Mouse (Mus musculus) cerebral cortex, adult 2 months (tissue): Measurements from ENCODE around the gene Phc2.

Experiments used
- WGBS: fragments of 180-500 bp; shearing (Covaris S2); methylation state at CpG from one replicate; pipeline ENCODE4 v1.1.7; 2018; 5-methylcytosine and 5-hydroxymethylcytosine counted together

Gene Phc2

DNA sequence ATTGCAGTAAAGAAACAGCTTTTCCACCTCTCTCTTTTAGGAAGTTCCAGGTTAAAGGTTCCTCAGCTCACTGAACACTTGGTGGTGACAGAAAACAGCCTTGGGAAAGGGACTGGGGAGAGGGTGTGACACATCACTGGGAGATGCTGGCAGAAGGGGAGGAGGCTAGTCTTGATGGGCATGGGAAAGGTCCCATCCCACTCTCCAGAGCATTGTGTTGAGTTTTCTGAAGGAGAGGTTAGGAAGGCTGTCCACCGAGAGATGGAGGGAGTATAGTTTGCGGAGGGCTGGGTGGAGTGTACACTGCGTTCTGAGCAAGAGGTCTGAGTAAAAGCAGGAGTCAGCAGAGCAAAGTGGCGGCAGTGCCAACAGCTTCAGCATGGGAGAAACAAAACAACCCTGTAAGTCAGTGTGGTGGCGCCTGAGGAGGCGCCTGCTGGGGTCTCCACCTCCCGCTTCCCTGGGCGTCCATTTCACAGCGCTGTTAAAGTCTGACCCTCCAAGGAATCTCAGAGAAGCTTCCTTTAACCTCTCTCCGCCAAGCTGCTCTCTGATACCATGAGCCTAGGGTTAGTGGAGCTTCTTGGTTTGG, 88.0 kb downstream of the Phc2 start:
- 55% methylated on average over 10 of the region's 10 CpGs for WGBS

DNA sequence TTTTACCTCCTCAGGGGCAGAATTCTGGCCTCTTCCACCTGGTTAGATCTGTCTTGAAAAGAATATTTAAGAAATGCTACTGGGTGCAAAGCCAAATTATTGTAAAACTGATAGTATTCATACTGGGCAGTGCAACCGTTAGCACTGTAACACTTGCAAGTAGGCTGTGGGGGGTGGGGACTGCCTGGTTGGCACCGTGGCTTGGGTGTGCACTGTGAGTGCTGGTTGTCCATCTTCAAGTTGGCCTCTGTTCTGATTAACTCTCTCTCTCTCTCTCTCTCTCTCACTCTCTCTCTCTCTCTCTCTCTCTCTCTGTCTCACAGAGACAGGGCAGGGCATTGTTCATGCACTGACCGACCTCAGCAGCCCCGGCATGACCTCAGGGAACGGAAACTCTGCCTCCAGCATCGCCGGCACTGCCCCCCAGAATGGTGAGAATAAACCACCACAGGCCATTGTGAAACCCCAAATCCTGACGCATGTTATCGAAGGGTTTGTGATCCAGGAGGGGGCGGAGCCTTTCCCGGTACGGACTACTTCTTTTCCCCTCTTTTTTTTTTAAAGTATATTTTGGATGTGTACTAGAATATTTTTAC, 88.6 kb downstream of the Phc2 start:
- 39% methylated on average over 12 of the region's 12 CpGs for WGBS

GRCm38 (mm10) chr4:128745160-128745559, 90.7 kb downstream of the Phc2 start:
- WGBS = 77% methylated on average over 8 of the region's 8 CpGs

DNA sequence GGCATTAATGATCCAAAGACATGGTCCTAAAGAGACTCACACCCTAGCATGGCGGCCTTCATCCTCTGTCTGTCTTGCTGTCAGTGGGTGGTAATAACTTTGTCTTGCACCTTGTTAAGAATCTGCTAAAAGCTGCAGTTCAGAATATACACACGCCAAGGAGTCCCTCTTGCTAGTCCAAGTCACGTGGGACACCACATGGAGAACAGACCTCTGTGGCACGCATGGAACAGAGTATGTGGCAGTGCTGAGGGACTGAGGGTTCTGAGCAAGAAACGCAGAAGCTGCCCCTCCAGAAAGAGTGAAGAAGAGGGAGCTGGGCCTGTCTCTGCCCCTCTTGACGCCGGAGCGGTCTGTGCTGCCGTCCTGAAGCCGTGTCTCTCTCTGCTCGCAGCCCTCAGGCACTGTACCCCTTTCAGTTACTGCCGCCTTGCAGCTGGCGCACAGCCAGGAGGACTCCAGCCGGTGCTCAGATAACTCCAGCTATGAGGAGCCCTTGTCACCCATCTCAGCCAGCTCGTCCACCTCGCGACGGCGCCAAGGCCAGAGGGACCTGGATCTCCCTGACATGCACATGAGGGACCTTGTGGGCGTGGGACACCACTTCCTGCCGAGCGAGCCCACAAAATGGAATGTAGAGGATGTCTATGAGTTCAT, 93.2 kb downstream of the Phc2 start:
- 53% methylated on average over 22 of the region's 22 CpGs for WGBS

GRCm38 (mm10) chr4:128748309-128748708, 93.8 kb downstream of the Phc2 start:
- WGBS = 87% methylated on average over 7 of the region's 7 CpGs

GRCm38 (mm10) chr4:128751006-128751405, 96.5 kb downstream of the Phc2 start:
- 63% methylated on average over 5 of the region's 5 CpGs for WGBS

GRCm38 (mm10) chr4:128752031-128752757, 97.7 kb downstream of the Phc2 start:
- 80% methylated on average over 13 of the region's 13 CpGs for WGBS

DNA sequence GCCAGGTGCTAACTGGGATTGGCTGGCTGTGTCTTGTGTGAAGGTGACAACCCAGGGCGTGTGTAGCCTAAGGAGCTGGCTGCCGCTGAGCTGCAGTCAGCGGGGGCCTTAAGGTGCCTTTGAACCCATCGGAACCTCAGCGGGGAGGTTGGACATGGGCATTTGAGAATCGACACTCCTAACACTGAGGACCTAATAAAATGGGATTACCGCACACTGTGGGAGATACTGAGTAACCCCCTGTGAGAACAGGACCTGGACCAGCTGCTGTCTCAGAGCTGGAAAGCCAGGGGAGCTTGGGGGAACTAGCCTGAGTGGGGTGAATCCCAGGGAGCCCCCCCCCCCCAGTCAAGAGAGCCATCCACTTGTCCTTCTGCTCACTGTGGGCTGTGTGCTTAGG, 99.1 kb downstream of the Phc2 start:
- 95% methylated on average over 7 of the region's 7 CpGs for WGBS

DNA sequence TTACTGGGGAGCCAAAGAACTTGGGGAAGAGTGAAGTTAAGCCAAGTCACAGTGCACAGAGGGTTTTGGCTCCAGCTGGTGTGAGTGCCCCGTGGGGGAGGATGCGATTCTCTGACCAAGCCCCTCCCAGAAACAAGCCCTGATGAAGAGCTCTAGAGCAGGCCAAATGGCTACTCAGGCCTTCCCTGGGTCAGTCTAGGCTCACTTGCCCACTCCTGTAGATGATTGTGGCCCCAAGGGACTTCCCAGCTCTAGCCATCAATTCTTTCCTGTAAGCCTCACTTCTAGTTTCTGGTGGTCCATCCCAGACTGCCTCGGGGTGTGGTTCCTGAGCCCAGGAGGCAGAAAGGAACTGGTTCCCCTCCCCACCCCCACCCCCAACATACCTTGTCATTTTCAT, 100.6 kb downstream of the Phc2 start, which contains the start of gene A3galt2:
Gene A3galt2, plus strand, starts transcription at position 301 of the 400 bp plus-strand sequence.
- WGBS = 60% methylated on average over 3 of the region's 3 CpGs

DNA sequence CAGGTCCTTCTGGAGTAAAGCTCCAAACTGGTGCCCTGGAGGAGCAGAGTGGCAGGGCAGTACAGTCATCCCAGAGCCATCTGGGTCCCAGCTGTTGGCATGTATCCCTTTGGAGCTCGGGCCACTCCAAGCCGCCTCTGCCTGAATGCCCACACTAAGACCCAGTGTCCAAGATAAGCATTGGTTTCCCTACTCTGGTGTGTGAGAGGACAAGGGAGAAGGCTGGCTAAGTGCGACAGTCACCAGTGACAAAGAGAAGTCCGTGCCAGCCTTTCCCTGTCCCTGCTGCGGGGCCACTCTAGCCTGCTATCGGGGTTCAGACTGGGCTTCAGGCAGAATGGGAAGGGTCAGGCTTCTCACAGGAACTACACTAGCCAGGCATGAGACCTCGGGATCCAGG, 101.4 kb downstream of the Phc2 start:
- WGBS = 45% methylated on average over 7 of the region's 7 CpGs

GRCm38 (mm10) chr4:128759214-128759613, 104.7 kb downstream of the Phc2 start:
- 82% methylated on average over 5 of the region's 5 CpGs for WGBS

DNA sequence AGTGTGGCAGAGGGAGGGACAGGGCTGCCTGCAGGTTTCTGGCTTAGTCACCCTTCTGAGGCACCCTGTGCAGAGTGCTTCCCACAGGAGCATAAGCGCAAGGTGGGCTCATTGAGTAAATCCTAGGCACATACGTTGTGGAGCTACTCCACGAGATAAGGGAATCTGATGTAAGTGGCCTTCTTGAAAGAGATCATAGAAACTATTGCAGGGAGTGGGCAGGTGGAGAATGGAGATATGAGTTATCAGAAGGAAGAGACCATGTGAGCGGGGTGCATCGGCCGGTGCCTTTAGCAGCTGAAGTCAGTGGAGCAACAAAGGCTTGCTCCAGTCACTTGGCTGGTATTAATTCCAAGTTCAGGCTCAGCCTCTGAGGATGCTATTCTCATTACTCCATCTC, 105.5 kb downstream of the Phc2 start:
- WGBS = 94% methylated on average over 6 of the region's 6 CpGs

- 91% methylated on average over 20 of the region's 20 CpGs for WGBS
These were observed 112.4 kb downstream of the Phc2 start for GRCm38 (mm10) chr4:128766929-128767328.

DNA sequence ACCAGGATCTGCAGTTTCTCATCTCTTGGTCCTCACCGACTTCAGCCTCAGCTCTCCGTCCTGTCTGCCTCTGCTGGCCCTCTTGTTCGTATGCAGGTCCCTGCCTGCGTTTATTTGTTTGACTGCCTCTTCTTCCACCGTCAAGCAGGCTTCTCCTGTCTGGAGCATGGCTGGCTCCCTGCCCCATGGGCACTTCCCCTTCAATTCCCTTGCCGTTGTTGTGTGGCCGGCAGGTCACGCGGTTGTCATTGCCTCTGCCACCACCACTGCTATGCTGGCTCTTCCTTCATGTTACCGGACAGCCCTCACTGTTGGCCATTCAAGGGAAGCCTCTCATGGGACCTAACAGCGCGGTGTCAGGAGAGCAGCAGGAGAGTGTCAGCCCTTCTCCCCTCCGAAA, 113.6 kb downstream of the Phc2 start:
- 68% methylated on average over 13 of the region's 13 CpGs for WGBS

GRCm38 (mm10) chr4:128769569-128770355, 115.3 kb downstream of the Phc2 start:
- 76% methylated on average over 13 of the region's 13 CpGs for WGBS

DNA sequence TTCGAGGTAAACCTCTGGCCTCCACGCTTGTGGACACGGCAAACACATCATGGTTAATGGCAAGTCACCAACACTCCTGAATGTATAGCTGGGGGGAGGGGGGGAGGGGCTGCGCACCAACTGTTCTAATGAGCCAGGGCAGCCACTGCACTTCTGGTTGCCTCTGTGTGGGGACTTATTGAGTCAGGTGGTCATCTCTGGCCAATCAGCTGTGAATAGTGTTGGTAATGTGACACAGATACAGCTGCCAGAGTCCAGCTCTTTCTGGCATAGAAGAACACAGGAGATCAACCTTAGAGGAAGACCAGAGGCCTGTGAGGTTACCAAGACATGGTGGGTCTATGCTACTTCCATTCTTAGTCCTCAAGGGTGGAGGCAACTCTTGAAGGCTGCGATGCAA, 116.2 kb downstream of the Phc2 start:
- 85% methylated on average over 5 of the region's 5 CpGs for WGBS

GRCm38 (mm10) chr4:128773820-128774219, 119.3 kb downstream of the Phc2 start:
- WGBS = 87% methylated on average over 11 of the region's 11 CpGs

DNA sequence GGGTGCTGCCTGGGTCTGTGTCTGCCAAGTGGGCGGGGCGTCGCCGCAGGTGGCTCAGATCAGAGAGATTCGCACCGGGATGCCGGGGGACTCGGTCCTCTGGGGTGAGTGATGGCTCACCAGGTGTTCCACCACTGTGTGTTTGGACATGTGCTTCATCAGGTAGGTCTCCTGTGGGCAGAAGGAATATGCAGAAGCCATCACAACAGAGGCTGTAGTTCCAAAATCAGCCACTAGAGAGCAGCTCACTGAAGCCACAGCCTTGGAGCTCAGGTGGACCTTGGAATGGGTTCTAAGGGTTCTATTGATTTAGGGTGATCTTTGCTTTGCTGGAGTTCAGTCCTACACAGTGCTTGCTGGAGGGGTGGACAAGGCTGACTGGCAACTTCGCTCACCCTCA, 120.0 kb downstream of the Phc2 start:
- 92% methylated on average over 9 of the region's 9 CpGs for WGBS

GRCm38 (mm10) chr4:128776568-128777289, 122.2 kb downstream of the Phc2 start:
- 42% methylated on average over 20 of the region's 20 CpGs for WGBS

- 62% methylated on average over 11 of the region's 11 CpGs for WGBS
These were observed 123.1 kb downstream of the Phc2 start for GRCm38 (mm10) chr4:128777593-128777992.

- 74% methylated on average over 7 of the region's 7 CpGs for WGBS
These were observed 127.5 kb downstream of the Phc2 start for GRCm38 (mm10) chr4:128782037-128782436.
